Mouse (Mus musculus) left cerebral cortex, postnatal 14 days (tissue): ENCODE results near the gene Kcnk15. TPM values are rescaled to one million over a fixed set of nuclear protein-coding genes. Genes with fewer than 3 reads are reported as not detected.

Source experiments
- total RNA-seq, 2 experiments: library from RNA; stranded (reverse); gene quantifications; 2 replicates each; pipeline ENCODE4 v1.2.3; 2021

Gene Kcnk15
- total RNA-seq, 2 experiments from 2014 or later, result not detected

Other genes starting within 250 kb of the Kcnk15 start
- 100 to 1,000 TPM; 221 to 248 TPM for gene Serinc3, start 208.5 kb upstream of the Kcnk15 start, total RNA-seq
- 100 to 1,000 TPM; 101 to 114 TPM for gene Pkig, start 195.3 kb upstream of the Kcnk15 start, total RNA-seq
- gene Ada, start 103.4 kb upstream of the Kcnk15 start, total RNA-seq, result 1 to 10 TPM in 1 of 2 experiments, under 1 TPM in 1; 0.94 to 2.0 TPM
- gene Ccn5, start 32.8 kb upstream of the Kcnk15 start, total RNA-seq, result under 1 TPM in 1 of 2 experiments, not detected in 1; 0.25 TPM
- 100 to 1,000 TPM; 111 to 125 TPM for gene Rims4, start 65.0 kb downstream of the Kcnk15 start, total RNA-seq
- 100 to 1,000 TPM; 510 to 522 TPM for gene Ywhab, start 141.3 kb downstream of the Kcnk15 start, total RNA-seq
- 1 to 10 TPM in 1 of 2 experiments, under 1 TPM in 1; 0.72 to 1.0 TPM for gene Pabpc1l, start 171.8 kb downstream of the Kcnk15 start, total RNA-seq
- gene Stk4, start 216.7 kb downstream of the Kcnk15 start, total RNA-seq, result 10 to 100 TPM; 32.2 to 35.6 TPM
- gene Tomm34, start 217.5 kb downstream of the Kcnk15 start, total RNA-seq, result 10 to 100 TPM; 40.8 to 43.6 TPM